Mouse (Mus musculus): ENCODE results near the gene BC107364. TPM values are rescaled to one million over a fixed set of nuclear protein-coding genes. Genes with fewer than 3 reads are reported as not detected.
"Not testable (repeated sequence)": the region's sequence is repeated elsewhere in the genome, so short reads cannot be mapped to it uniquely, and the experiment has no call there.

Gene BC107364
- polyA plus RNA-seq, 2 experiments = not detected

- Histone ChIP-seq H3K36me3 (ENCODE audit: control insufficient read depth, insufficient read depth, low read length) (no peaks in the 10 kb centered on the region), H3K27ac (replicated peaks; ENCODE audit: low read depth, low read length) (no peak overlapping the region), H3K27me3 (ENCODE audit: control insufficient read depth, insufficient read depth, low read length) (no peaks in the 10 kb centered on the region), H3K4me3 (replicated peaks; ENCODE audit: low read length) (no peak overlapping the region), H3K4me2 (replicated peaks; ENCODE audit: low read depth, low read length, severe bottlenecking) (no peak overlapping the region), H3K9me3 (ENCODE audit: control insufficient read depth, low read length) (no peaks in the 10 kb centered on the region), H3K4me1 (ENCODE audit: control insufficient read depth, insufficient read depth, low read length) (0 out of 2 replicates have a peak, but pooled peaks cover 2% of the 10 kb centered on the region), H3K9ac (ENCODE audit: low read depth, low read length, severe bottlenecking) (no peak overlapping the region)
- DNase-seq (ENCODE audit: low spot score) (no peak), ATAC-seq (ENCODE audit: low FRiP score, low read depth) (no peak)
- TF ChIP-seq POLR2A (IDR thresholded peaks at IDR 0.05; ENCODE audit: borderline replicate concordance, extremely low read depth, insufficient read depth, insufficient read length) = no peak
- 88% methylated on average over 2 of the region's 2 CpGs for WGBS
Observed at GRCm38 (mm10) chr3:96483946-96484345, 31.8 kb upstream of the BC107364 start.

GRCm38 (mm10) chr3:96483044-96483443 lies 30.9 kb upstream of the BC107364 start:
- not testable (repeated sequence) for H3K4me1 ChIP-seq (ENCODE audit: control insufficient read depth, insufficient read depth, low read length); ATAC-seq (ENCODE audit: low FRiP score, low read depth); DNase-seq (ENCODE audit: low spot score); H3K27me3 ChIP-seq (ENCODE audit: control insufficient read depth, insufficient read depth, low read length); H3K36me3 ChIP-seq (ENCODE audit: control insufficient read depth, insufficient read depth, low read length); H3K4me3 ChIP-seq (replicated peaks; ENCODE audit: low read length); H3K4me2 ChIP-seq (replicated peaks; ENCODE audit: low read depth, low read length, severe bottlenecking); H3K9ac ChIP-seq (ENCODE audit: low read depth, low read length, severe bottlenecking); H3K9me3 ChIP-seq (ENCODE audit: control insufficient read depth, low read length); H3K27ac ChIP-seq (replicated peaks; ENCODE audit: low read depth, low read length)
- 61% methylated on average over 7 of the region's 7 CpGs for WGBS

DNA sequence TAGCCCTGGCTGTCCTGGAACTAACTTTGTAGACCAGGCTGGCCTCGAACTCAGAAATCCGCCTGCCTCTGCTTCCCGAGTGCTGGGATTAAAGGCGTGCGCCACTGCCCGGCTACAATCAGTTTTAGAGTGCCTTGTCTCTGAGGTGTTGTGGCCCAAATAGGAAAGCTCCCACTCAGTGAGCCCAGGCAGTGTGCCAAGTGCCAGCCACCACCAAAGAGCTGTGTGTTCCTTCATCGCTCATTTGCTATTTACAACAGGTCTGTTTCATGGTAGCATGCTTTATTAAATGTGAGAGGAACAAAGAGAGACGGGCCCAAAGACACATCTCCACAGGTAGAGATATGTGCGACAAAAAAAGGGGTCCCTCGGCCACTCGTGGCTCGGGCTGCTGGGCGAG lies 30.3 kb upstream of the BC107364 start:
- ATAC-seq (ENCODE audit: low FRiP score, low read depth) (no peak), DNase-seq (ENCODE audit: low spot score) (no peak)
- Histone ChIP-seq H3K9me3 (ENCODE audit: control insufficient read depth, low read length) (no peaks in the 10 kb centered on the region), H3K4me1 (ENCODE audit: control insufficient read depth, insufficient read depth, low read length) (0 out of 2 replicates have a peak, but pooled peaks cover 2% of the 10 kb centered on the region), H3K4me2 (replicated peaks; ENCODE audit: low read depth, low read length, severe bottlenecking) (no peak overlapping the region), H3K4me3 (replicated peaks; ENCODE audit: low read length) (no peak overlapping the region), H3K27ac (replicated peaks; ENCODE audit: low read depth, low read length) (no peak overlapping the region), H3K9ac (ENCODE audit: low read depth, low read length, severe bottlenecking) (no peak overlapping the region), H3K36me3 (ENCODE audit: control insufficient read depth, insufficient read depth, low read length) (no peaks in the 10 kb centered on the region), H3K27me3 (ENCODE audit: control insufficient read depth, insufficient read depth, low read length) (peaks cover under 1% of the 10 kb centered on the region; the same call in 1 of the 2 replicates)
- TF ChIP-seq POLR2A (IDR thresholded peaks at IDR 0.05; ENCODE audit: borderline replicate concordance, extremely low read depth, insufficient read depth, insufficient read length) = no peak
- WGBS = 88% methylated on average over 13 of the region's 13 CpGs

DNA sequence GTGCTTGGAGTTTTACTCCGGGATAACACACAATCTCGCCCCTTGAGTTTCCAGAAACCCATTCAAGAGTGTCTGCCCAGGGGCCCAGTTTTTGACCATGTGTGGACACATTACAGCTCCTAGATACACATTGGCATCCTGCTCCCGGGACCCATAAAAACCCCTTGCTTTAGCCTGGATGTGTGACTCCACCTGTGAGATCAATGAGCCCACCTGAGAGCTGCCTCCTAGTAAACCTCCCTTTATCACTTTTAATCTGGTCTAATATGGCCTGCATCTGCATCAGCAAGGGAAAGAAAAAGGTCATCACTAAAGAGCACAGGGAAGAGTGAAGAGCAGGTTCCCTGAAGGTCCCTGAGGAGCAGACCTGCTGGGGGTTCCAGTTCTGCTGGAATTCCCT lies 29.8 kb upstream of the BC107364 start:
- 81% methylated on average over 3 of the region's 3 CpGs for WGBS

GRCm38 (mm10) chr3:96480684-96481270 lies 28.7 kb upstream of the BC107364 start:
- H3K9ac ChIP-seq (ENCODE audit: low read depth, low read length, severe bottlenecking) = no peak overlapping the region
- H3K4me1 ChIP-seq (ENCODE audit: control insufficient read depth, insufficient read depth, low read length) = no peaks in the 10 kb centered on the region
- no peak overlapping the region for H3K4me3 ChIP-seq (replicated peaks; ENCODE audit: low read length)
- no peak overlapping the region for H3K27ac ChIP-seq (replicated peaks; ENCODE audit: low read depth, low read length)
- 90% methylated on average over 4 of the region's 4 CpGs for WGBS
- no peak for DNase-seq (ENCODE audit: low spot score)
- H3K9me3 ChIP-seq (ENCODE audit: control insufficient read depth, low read length) = no peaks in the 10 kb centered on the region
- H3K4me2 ChIP-seq (replicated peaks; ENCODE audit: low read depth, low read length, severe bottlenecking) = no peak overlapping the region
- peaks cover 15% of the 10 kb centered on the region for H3K27me3 ChIP-seq (ENCODE audit: control insufficient read depth, insufficient read depth, low read length)
- H3K36me3 ChIP-seq (ENCODE audit: control insufficient read depth, insufficient read depth, low read length) = no peaks in the 10 kb centered on the region
- no peak for ATAC-seq (ENCODE audit: low FRiP score, low read depth)
- no peak for TF ChIP-seq POLR2A (IDR thresholded peaks at IDR 0.05; ENCODE audit: borderline replicate concordance, extremely low read depth, insufficient read depth, insufficient read length)

More for the DNA sequence above, 29.8 kb upstream of the BC107364 start:
- H3K36me3 ChIP-seq (ENCODE audit: control insufficient read depth, insufficient read depth, low read length) = no peaks in the 10 kb centered on the region
- peaks cover 6% of the 10 kb centered on the region; the same call in 1 of the 2 replicates for H3K27me3 ChIP-seq (ENCODE audit: control insufficient read depth, insufficient read depth, low read length)
- DNase-seq (ENCODE audit: low spot score) = no peak
- no peak overlapping the region for H3K4me3 ChIP-seq (replicated peaks; ENCODE audit: low read length)
- no peak for ATAC-seq (ENCODE audit: low FRiP score, low read depth)
- H3K4me1 ChIP-seq (ENCODE audit: control insufficient read depth, insufficient read depth, low read length) = no peaks in the 10 kb centered on the region
- no peak overlapping the region for H3K27ac ChIP-seq (replicated peaks; ENCODE audit: low read depth, low read length)
- TF ChIP-seq POLR2A (IDR thresholded peaks at IDR 0.05; ENCODE audit: borderline replicate concordance, extremely low read depth, insufficient read depth, insufficient read length) = no peak
- no peak overlapping the region for H3K4me2 ChIP-seq (replicated peaks; ENCODE audit: low read depth, low read length, severe bottlenecking)
- no peaks in the 10 kb centered on the region for H3K9me3 ChIP-seq (ENCODE audit: control insufficient read depth, low read length)
- H3K9ac ChIP-seq (ENCODE audit: low read depth, low read length, severe bottlenecking) = no peak overlapping the region
